Comparison of ENCODE assay signal across 35 mouse cellular contexts in the genomic region with DNA sequence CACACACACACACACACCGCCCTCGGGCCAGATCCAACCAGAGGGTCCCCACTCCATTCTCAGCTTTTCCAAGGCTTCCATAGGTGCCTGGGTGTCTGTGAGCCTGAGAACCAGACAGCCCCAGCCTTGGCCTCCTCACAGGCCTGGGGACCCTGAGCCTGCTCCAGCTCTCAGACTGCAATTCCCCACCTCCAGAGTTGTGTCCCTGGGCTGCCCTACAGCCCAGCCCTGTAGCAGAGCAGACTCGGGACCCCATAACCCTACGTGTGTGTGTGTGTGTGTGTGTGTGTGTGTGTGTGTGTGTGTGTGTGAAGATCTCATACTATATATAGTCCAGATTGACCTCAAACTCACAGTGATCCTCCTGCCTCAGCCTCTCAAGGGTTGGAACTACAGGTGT. TPM values are rescaled to one million over a fixed set of nuclear protein-coding genes. Genes with fewer than 3 reads are reported as not detected.
DNase-seq lines count a peak whose midpoint lies in the region; ATAC-seq lines count a peak whose summit lies in the region.
"Had no signal": no experiment of that assay in that cellular context is flagged by ENCODE, and none has a peak within 500 bp of the region (broad histone marks: within the 10 kb centered on the region; RNA-seq: fewer than 3 reads in every experiment).

No protein-coding gene starts in this region.

- no peaks in the 10 kb centered on the region for H3K27me3 ChIP-seq in embryonic facial prominence, embryonic 15.5 days
- peaks cover 29% of the 10 kb centered on the region for H3K27me3 ChIP-seq in embryonic facial prominence, embryonic 10.5 days (replicated peaks; ENCODE audit: low read depth, poor library complexity, severe bottlenecking)
- no peaks in the 10 kb centered on the region for H3K27me3 ChIP-seq in lung, embryonic 15.5 days
- no peaks in the 10 kb centered on the region for H3K27me3 ChIP-seq in stomach, embryonic 15.5 days (replicated peaks)

- 0 out of 2 replicates have a peak, but pooled peaks have one; percentile 65 for ATAC-seq in embryonic facial prominence, embryonic 15.5 days (ENCODE audit: insufficient number of reproducible peaks, low FRiP score, low TSS enrichment, low read depth)
- peak; percentile 58; the same call in 1 of the 2 replicates for ATAC-seq in lung, embryonic 15.5 days (ENCODE audit: borderline replicate concordance, extremely low read depth, low FRiP score, low TSS enrichment)
- no peak; the same call in 1 of the 2 replicates for ATAC-seq in stomach, embryonic 15.5 days (ENCODE audit: insufficient read depth, low FRiP score, low read depth)
- ATAC-seq: forebrain, embryonic 16.5 days; inflammation-experienced regulatory T-cells, adult 6 months; Patski had no signal

- peak overlapping the region; percentile 55; the same call in 1 of the 2 replicates for H3K27ac ChIP-seq in embryonic facial prominence, embryonic 15.5 days (replicated peaks)
- no peak overlapping the region for H3K27ac ChIP-seq in embryonic facial prominence, embryonic 10.5 days (replicated peaks)
- H3K27ac ChIP-seq in lung, embryonic 15.5 days, result peak overlapping the region; percentile 63
- peak overlapping the region; percentile 62 for H3K27ac ChIP-seq in stomach, embryonic 15.5 days
- H3K27ac ChIP-seq: embryonic facial prominence, embryonic 13.5 days; heart, adult 2 months; heart, embryonic 13.5 days; hindbrain, embryonic 10.5 days; hindbrain, embryonic 15.5 days; liver, embryonic 14.5 days; macrophage; neural tube, embryonic 12.5 days had no signal

- peaks cover 19% of the 10 kb centered on the region for H3K4me1 ChIP-seq in embryonic facial prominence, embryonic 15.5 days
- H3K4me1 ChIP-seq in embryonic facial prominence, embryonic 10.5 days, result peaks cover 9% of the 10 kb centered on the region
- H3K4me1 ChIP-seq in lung, embryonic 15.5 days, result peaks cover 6% of the 10 kb centered on the region; the same call in 1 of the 2 replicates
- peaks cover 11% of the 10 kb centered on the region; the same call in 1 of the 2 replicates for H3K4me1 ChIP-seq in stomach, embryonic 15.5 days
- H3K4me1 ChIP-seq: hindbrain, embryonic 15.5 days had no signal

- no peak overlapping the region for H3K9ac ChIP-seq in embryonic facial prominence, embryonic 15.5 days
- H3K9ac ChIP-seq in lung, embryonic 15.5 days, result no peak overlapping the region
- no peak overlapping the region for H3K9ac ChIP-seq in stomach, embryonic 15.5 days
- H3K9ac ChIP-seq: embryonic facial prominence, embryonic 13.5 days; heart, embryonic 13.5 days; hindbrain, embryonic 15.5 days; liver, embryonic 14.5 days; neural tube, embryonic 12.5 days had no signal

- H3K36me3 ChIP-seq in embryonic facial prominence, embryonic 15.5 days, result no peaks in the 10 kb centered on the region
- H3K36me3 ChIP-seq in embryonic facial prominence, embryonic 10.5 days (replicated peaks), result no peaks in the 10 kb centered on the region
- H3K36me3 ChIP-seq in lung, embryonic 15.5 days, result no peaks in the 10 kb centered on the region
- no peaks in the 10 kb centered on the region for H3K36me3 ChIP-seq in stomach, embryonic 15.5 days
- H3K36me3 ChIP-seq: embryonic facial prominence, embryonic 13.5 days; G1E; heart, embryonic 13.5 days; hindbrain, embryonic 10.5 days; hindbrain, embryonic 15.5 days; neural tube, embryonic 12.5 days had no signal

- no peak overlapping the region for H3K4me2 ChIP-seq in embryonic facial prominence, embryonic 15.5 days (replicated peaks)
- no peak overlapping the region for H3K4me2 ChIP-seq in lung, embryonic 15.5 days
- no peak overlapping the region for H3K4me2 ChIP-seq in stomach, embryonic 15.5 days
- H3K4me2 ChIP-seq: embryonic facial prominence, embryonic 13.5 days; heart, embryonic 13.5 days; hindbrain, embryonic 15.5 days; neural tube, embryonic 12.5 days had no signal

- no peaks in the 10 kb centered on the region for H3K9me3 ChIP-seq in embryonic facial prominence, embryonic 15.5 days (replicated peaks)
- H3K9me3 ChIP-seq in embryonic facial prominence, embryonic 10.5 days, result no peaks in the 10 kb centered on the region
- no peaks in the 10 kb centered on the region for H3K9me3 ChIP-seq in lung, embryonic 15.5 days
- no peaks in the 10 kb centered on the region for H3K9me3 ChIP-seq in stomach, embryonic 15.5 days
- H3K9me3 ChIP-seq: embryonic facial prominence, embryonic 13.5 days; G1E; heart, embryonic 13.5 days; hindbrain, embryonic 10.5 days; hindbrain, embryonic 15.5 days; neural tube, embryonic 12.5 days had no signal

- no peak for DNase-seq in embryonic facial prominence, embryonic 10.5 days (ENCODE audit: low spot score)
- DNase-seq in lung, postnatal 14 days, result no peak
- peak; percentile 10 for DNase-seq in NIH3T3 (ENCODE audit: low read depth)
- DNase-seq in frontal cortex, adult 2 months (ENCODE audit: extremely low spot score in 1 of 2, low spot score in 1 of 2), result no peak
- no peak for DNase-seq in adrenal gland, adult 18-20 months (ENCODE audit: low spot score in 2 of 2)
- DNase-seq: cerebellum, adult 11-12 months; cerebellum, adult 9-11 months; embryo, embryonic 11 days; kidney, adult 8-10 months; kidney, postnatal 14 days; layer of hippocampus, adult 9-11 months; liver; midbrain, embryonic 14.5 days; right cerebral cortex, adult 18-20 months; thymus, postnatal 25 days had no signal

- no peak overlapping the region for H3K4me3 ChIP-seq in embryonic facial prominence, embryonic 15.5 days (replicated peaks)
- no peak overlapping the region for H3K4me3 ChIP-seq in embryonic facial prominence, embryonic 10.5 days
- H3K4me3 ChIP-seq in lung, embryonic 15.5 days, result no peak overlapping the region
- no peak overlapping the region for H3K4me3 ChIP-seq in stomach, embryonic 15.5 days (replicated peaks)
- H3K4me3 ChIP-seq: embryonic facial prominence, embryonic 13.5 days; erythroblast, embryonic 14.5 days; heart, adult 2 months; heart, embryonic 13.5 days; hindbrain, embryonic 10.5 days; hindbrain, embryonic 15.5 days; neural tube, embryonic 12.5 days had no signal

- WGBS in embryonic facial prominence, embryonic 15.5 days, result 78% methylated on average over 4 of the region's 4 CpGs
- 90% methylated on average over 4 of the region's 4 CpGs for WGBS in embryonic facial prominence, embryonic 10.5 days
- WGBS in lung, embryonic 15.5 days, result 77% methylated on average over 4 of the region's 4 CpGs
- WGBS in stomach, embryonic 15.5 days, result 65% methylated on average over 4 of the region's 4 CpGs

RNA-seq across cellular contexts. Expression of a gene that starts 34.1 kb away (rescaled TPM):
- 0.24 and 0.26 TPM in 2 replicates for polyA plus RNA-seq in embryonic facial prominence, embryonic 15.5 days (2015; fragmentation: Nextera tagmentation; extraction: Ambion mirVana)
- not detected in 2 replicates for polyA plus RNA-seq in embryonic facial prominence, embryonic 10.5 days (2016; fragmentation: Nextera tagmentation; extraction: Ambion mirVana)
- 3.6 and 3.8 TPM in 2 replicates for polyA plus RNA-seq in lung, embryonic 15.5 days (2015; fragmentation: Nextera tagmentation; extraction: Ambion mirVana)
- polyA plus RNA-seq in stomach, embryonic 15.5 days (2015; fragmentation: Nextera tagmentation; extraction: Ambion mirVana), result 36.4 and 52.0 TPM in 2 replicates
- not detected in 2 replicates for polyA plus RNA-seq in frontal cortex, adult 2 months (2012; rRNA removed)
- total RNA-seq in adrenal gland, adult 18-20 months (2021), result under 1 TPM in 1 of 2 experiments, not detected in 1; 0.20 TPM
- total RNA-seq: heart, adult 2 months; heart, postnatal 10 days; left cerebral cortex, postnatal 14 days; megakaryocyte-erythroid progenitor cell, adult 5-6 weeks had no signal
- polyA plus RNA-seq: embryonic facial prominence, embryonic 13.5 days; forebrain, embryonic 11.5 days; G1E; heart, adult 2 months; hindbrain, embryonic 10.5 days; macrophage; midbrain, embryonic 14.5 days; neural tube, embryonic 12.5 days had no signal
